Mouse (Mus musculus): ENCODE data around the gene Rims4.

Gene Rims4

GRCm38 (mm10) chr2:163871906-163872305, 46.6 kb downstream of the Rims4 start:
- no peak for DNase-seq (ENCODE audit: extremely low spot score, low read depth, low spot score)

GRCm38 (mm10) chr2:163871266-163871665, 47.2 kb downstream of the Rims4 start:
- DNase-seq (ENCODE audit: extremely low spot score, low read depth, low spot score) = no peak

GRCm38 (mm10) chr2:163869783-163870182, 48.7 kb downstream of the Rims4 start:
- no peak for DNase-seq (ENCODE audit: extremely low spot score, low read depth, low spot score)

- DNase-seq (ENCODE audit: extremely low spot score, low read depth, low spot score) = peak; percentile 31
Measured at GRCm38 (mm10) chr2:163866061-163866460, 52.4 kb downstream of the Rims4 start.

- no peak for DNase-seq (ENCODE audit: extremely low spot score, low read depth, low spot score)
Measured at GRCm38 (mm10) chr2:163865311-163865710, 53.2 kb downstream of the Rims4 start.

- no peak for DNase-seq (ENCODE audit: extremely low spot score, low read depth, low spot score)
Measured at GRCm38 (mm10) chr2:163858254-163858947, 60.1 kb downstream of the Rims4 start.

- no peak for DNase-seq (ENCODE audit: extremely low spot score, low read depth, low spot score)
Measured at GRCm38 (mm10) chr2:163857233-163857632, 61.2 kb downstream of the Rims4 start.

GRCm38 (mm10) chr2:163853461-163853901, 65.0 kb downstream of the Rims4 start, which contains the start of gene Kcnk15:
Gene Kcnk15 (plus strand): TSS chr2:163853651.
- DNase-seq (ENCODE audit: extremely low spot score, low read depth, low spot score) = no peak

GRCm38 (mm10) chr2:163842043-163842442, 76.4 kb downstream of the Rims4 start:
- no peak for DNase-seq (ENCODE audit: extremely low spot score, low read depth, low spot score)

- DNase-seq (ENCODE audit: extremely low spot score, low read depth, low spot score) = no peak
Measured at GRCm38 (mm10) chr2:163839519-163839918, 79.0 kb downstream of the Rims4 start.

GRCm38 (mm10) chr2:163838043-163838442, 80.4 kb downstream of the Rims4 start:
- DNase-seq (ENCODE audit: extremely low spot score, low read depth, low spot score) = peak; percentile 58

- no peak for DNase-seq (ENCODE audit: extremely low spot score, low read depth, low spot score)
Measured at GRCm38 (mm10) chr2:163831163-163831562, 87.3 kb downstream of the Rims4 start.

- DNase-seq (ENCODE audit: extremely low spot score, low read depth, low spot score) = no peak
Measured at GRCm38 (mm10) chr2:163826494-163826893, 92.0 kb downstream of the Rims4 start.

GRCm38 (mm10) chr2:163825861-163826260, 92.6 kb downstream of the Rims4 start:
- no peak for DNase-seq (ENCODE audit: extremely low spot score, low read depth, low spot score)

GRCm38 (mm10) chr2:163823771-163824170, 94.7 kb downstream of the Rims4 start:
- no peak for DNase-seq (ENCODE audit: extremely low spot score, low read depth, low spot score)

- no peak for DNase-seq (ENCODE audit: extremely low spot score, low read depth, low spot score)
Measured at GRCm38 (mm10) chr2:163823248-163823647, 95.2 kb downstream of the Rims4 start.

- DNase-seq (ENCODE audit: extremely low spot score, low read depth, low spot score) = no peak
Measured at GRCm38 (mm10) chr2:163820607-163821006, 97.9 kb downstream of the Rims4 start, which contains the start of gene Ccn5. Gene Ccn5 (plus strand): TSS chr2:163820861.

- no peak for DNase-seq (ENCODE audit: extremely low spot score, low read depth, low spot score)
Measured at GRCm38 (mm10) chr2:163814739-163815465, 103.6 kb downstream of the Rims4 start.

GRCm38 (mm10) chr2:163813077-163813476, 105.4 kb downstream of the Rims4 start:
- no peak for DNase-seq (ENCODE audit: extremely low spot score, low read depth, low spot score)
